Mouse (Mus musculus) cortical plate, adult 2 months (tissue): ENCODE data around the gene Tmc5.

ENCODE experiments used
- CTCF ChIP-seq: fragments of 200-500 bp; IDR thresholded peaks from 2 replicates; pipeline ENCODE4 v1.5.1; 2011; ENCODE audit warnings: mild to moderate bottlenecking, control low read depth, low read length; ENCODE audit not compliant: insufficient read depth; ENCODE audit errors: extremely low read depth
- POLR2A ChIP-seq: fragments of 200-500 bp; IDR thresholded peaks from 2 replicates; pipeline ENCODE4 v1.6.1; 2011; ENCODE audit warnings: mild to moderate bottlenecking, low read length, control low read depth; ENCODE audit not compliant: insufficient read depth; ENCODE audit errors: extremely low read depth

DNA sequence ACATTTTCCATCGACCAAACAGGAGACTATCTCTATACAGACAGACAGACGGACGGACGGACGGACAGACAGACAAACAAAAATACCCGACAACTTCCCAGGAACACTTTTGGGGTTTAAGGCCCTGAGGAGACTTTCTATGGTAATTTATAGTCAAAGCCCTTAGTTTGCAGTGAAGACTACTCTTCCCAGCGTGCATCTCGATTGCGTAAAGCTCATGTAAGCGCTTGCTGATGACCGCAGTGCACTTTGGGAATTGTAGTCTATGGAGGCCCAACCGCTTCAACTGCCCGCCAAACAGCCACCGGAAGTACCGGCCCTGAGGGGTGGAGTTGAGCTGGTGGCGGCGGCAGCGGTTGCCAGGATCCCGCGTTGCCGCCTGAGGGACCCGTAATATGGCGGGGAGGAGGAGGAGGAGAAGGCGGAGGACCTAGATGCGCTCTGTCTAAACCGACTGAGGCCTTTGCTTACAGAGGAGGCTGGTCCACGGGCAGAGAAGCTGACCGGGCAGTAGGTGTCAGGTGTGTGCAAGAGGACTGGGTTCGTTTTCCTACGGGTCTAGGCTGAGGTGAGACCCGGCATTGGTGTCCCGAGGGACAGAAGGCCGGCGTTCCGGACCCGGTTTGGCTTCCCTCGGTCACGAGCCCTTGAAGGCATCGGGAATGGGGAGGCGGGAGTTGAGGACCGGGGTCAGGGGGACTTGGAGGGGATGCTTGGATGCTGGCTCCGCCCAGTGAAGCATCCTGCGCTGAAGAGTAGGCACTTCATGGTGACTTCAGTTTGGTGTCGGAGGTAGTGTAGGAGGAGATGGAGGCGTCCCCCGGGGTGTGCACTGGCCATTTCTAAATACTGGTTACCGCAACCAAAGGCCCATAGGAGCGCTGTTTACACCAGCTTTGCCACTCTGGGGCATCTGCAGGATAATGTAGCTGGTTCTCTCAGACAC, 115.4 kb downstream of the Tmc5 start, which contains the start of gene Ccp110:
- TF ChIP-seq CTCF: no peak
- peak; percentile 75; the same call in 1 of the 2 replicates for TF ChIP-seq POLR2A
